Mouse (Mus musculus): ENCODE results near the gene Adgrg1.

DNA sequence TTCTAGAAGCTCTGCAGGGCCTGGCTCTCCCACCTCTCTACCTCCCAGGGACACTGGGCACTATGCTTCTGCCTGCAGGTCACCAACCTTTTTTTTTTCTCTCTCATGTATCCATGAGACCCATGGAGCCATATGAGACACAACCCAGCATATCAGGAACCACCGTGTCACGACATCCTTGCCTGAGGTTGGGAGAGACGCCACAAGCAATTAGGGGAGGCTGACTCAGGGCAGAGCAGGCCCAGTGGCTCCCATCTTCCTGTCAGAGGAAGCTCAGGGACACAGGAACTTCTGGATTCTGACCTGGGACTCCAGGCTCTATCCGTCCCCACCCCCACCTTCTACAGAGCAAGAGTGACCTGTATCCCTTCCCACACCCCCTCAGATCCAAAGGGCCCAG, 41.3 kb downstream of the Adgrg1 start:
- TF ChIP-seq CTCF (IDR thresholded peaks at IDR 0.05; ENCODE audit: low read depth, low read length) (no peak), POLR2A (IDR thresholded peaks at IDR 0.05; ENCODE audit: extremely low read depth, insufficient read depth, low read length) (no peak)
